Mouse (Mus musculus) liver, embryonic 12.5 days (tissue): ENCODE results near the gene Mvp. TPM values are rescaled to one million over a fixed set of nuclear protein-coding genes. Genes with fewer than 3 reads are reported as not detected.

Source experiments
- ATAC-seq: fragments of 200-750 bp; cut with Nextera tagmentation; 2 replicates; pipeline ENCODE4 v1.8.0; 2017; ENCODE audit warnings: moderate number of reproducible peaks, mild to moderate bottlenecking, moderate library complexity
- H3K27ac ChIP-seq: fragments of 300-500 bp; sonication (generic); 2 replicates; pipeline ENCODE4 v1.5.1; 2016; ENCODE audit warnings: mild to moderate bottlenecking
- H3K27me3 ChIP-seq: fragments of 300-500 bp; sonication (generic); replicated peaks from 2 replicates; pipeline ENCODE4 v1.6.1; 2016; ENCODE audit warnings: mild to moderate bottlenecking, moderate library complexity
- H3K36me3 ChIP-seq: fragments of 300-500 bp; sonication (generic); 2 replicates; pipeline ENCODE4 v1.6.1; 2016; ENCODE audit warnings: mild to moderate bottlenecking, moderate library complexity
- H3K4me1 ChIP-seq: fragments of 300-500 bp; sonication (generic); 2 replicates; pipeline ENCODE4 v1.6.1; 2016
- H3K4me2 ChIP-seq: fragments of 300-500 bp; sonication (generic); 2 replicates; pipeline ENCODE4 v1.6.1; 2016; ENCODE audit warnings: mild to moderate bottlenecking, moderate library complexity
- H3K4me3 ChIP-seq: fragments of 300-500 bp; sonication (generic); 2 replicates; pipeline ENCODE4 v1.5.1; 2016; ENCODE audit warnings: mild to moderate bottlenecking, moderate library complexity
- H3K9ac ChIP-seq: fragments of 300-500 bp; sonication (generic); 2 replicates; pipeline ENCODE4 v1.6.1; 2016; ENCODE audit warnings: mild to moderate bottlenecking, moderate library complexity
- H3K9me3 ChIP-seq: fragments of 300-500 bp; sonication (generic); replicated peaks from 2 replicates; pipeline ENCODE4 v1.6.1; 2016; ENCODE audit warnings: mild to moderate bottlenecking, moderate library complexity
- WGBS: fragments of 180-500 bp; shearing (Covaris S2); methylation state at CpG from one replicate; pipeline ENCODE4 v1.1.7; 2016; ENCODE audit not compliant: insufficient replicate concordance; 5-methylcytosine and 5-hydroxymethylcytosine counted together
- polyA plus RNA-seq: library from polyadenylated mRNA; unstranded; fragments of >200 nt; fragmentation: Nextera tagmentation; extraction: Ambion mirVana; gene quantifications from 2 replicates; pipeline ENCODE4 v1.2.1, GENCODE M21; 2016

Mvp gene
- polyA plus RNA-seq, 1 experiment from 2014 or later = 8.9 TPM

DNA sequence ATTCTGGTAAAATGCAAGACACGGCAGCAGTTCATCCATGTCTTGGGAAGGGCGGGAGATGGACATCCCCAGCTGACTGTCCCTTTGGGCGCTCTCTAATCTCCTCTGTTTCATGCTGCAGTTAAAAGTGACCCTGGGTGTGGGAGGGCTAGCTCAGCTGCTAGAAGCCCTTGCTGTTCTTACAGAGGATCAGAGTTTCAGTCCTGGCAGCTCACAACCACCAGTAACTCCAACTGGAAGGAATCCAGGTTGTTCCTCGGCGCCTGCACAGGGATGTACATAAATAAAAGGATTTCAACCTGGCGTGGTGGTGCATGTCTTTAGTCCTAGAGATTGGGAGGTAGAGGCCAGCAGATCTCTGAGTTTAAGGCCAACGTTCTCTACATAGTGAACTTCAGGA lies 31.3 kb downstream of the Mvp start:
- H3K36me3 ChIP-seq = peaks cover 31% of the 10 kb centered on the region
- ATAC-seq = no peak

GRCm38 (mm10) chr7:126982054-126982453 lies 32.4 kb downstream of the Mvp start:
- WGBS = 44% methylated on average over 4 of the region's 4 CpGs
- no peak overlapping the region for H3K9ac ChIP-seq
- ATAC-seq = no peak
- H3K9me3 ChIP-seq = no peaks in the 10 kb centered on the region
- H3K4me3 ChIP-seq = no peak overlapping the region
- 0 out of 2 replicates have a peak, but pooled peaks cover 6% of the 10 kb centered on the region for H3K27me3 ChIP-seq
- H3K4me1 ChIP-seq = peaks cover 37% of the 10 kb centered on the region
- H3K36me3 ChIP-seq = peaks cover 36% of the 10 kb centered on the region
- no peak overlapping the region for H3K4me2 ChIP-seq
- H3K27ac ChIP-seq = no peak overlapping the region

More for the DNA sequence above, 31.3 kb downstream of the Mvp start:
- Histone ChIP-seq H3K4me2 (no peak overlapping the region), H3K27me3 (0 out of 2 replicates have a peak, but pooled peaks cover 6% of the 10 kb centered on the region), H3K9me3 (no peaks in the 10 kb centered on the region), H3K9ac (no peak overlapping the region), H3K27ac (no peak overlapping the region), H3K4me1 (peaks cover 27% of the 10 kb centered on the region), H3K4me3 (no peak overlapping the region)
- 80% methylated on average over 7 of the region's 7 CpGs for WGBS

DNA sequence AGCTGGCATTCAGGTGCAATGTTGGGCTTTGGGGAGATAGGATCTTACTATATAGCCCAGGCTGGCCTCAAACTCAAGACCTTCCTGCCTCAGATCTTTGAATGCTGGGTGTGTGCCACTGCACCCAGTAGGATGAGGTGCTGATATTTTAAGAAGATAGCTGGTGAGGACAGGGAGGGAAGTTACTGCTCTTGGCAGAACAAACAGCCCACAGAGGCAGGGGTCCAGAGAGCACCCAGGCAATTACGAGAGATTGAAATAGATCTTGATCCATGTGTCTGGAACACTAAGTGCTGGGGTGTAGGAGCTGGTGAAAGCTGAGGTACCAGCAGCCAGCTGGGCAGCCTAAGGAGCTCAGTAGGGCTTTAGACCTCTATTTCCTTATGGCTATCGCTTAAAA lies 32.8 kb downstream of the Mvp start:
- WGBS = 71% methylated on average over 2 of the region's 2 CpGs
- no peak overlapping the region for H3K4me2 ChIP-seq
- peaks cover 41% of the 10 kb centered on the region for H3K4me1 ChIP-seq
- H3K27ac ChIP-seq = no peak overlapping the region
- no peak overlapping the region for H3K4me3 ChIP-seq
- H3K9me3 ChIP-seq = no peaks in the 10 kb centered on the region
- no peak for ATAC-seq
- H3K9ac ChIP-seq = no peak overlapping the region
- peaks cover 36% of the 10 kb centered on the region for H3K36me3 ChIP-seq
- H3K27me3 ChIP-seq = 0 out of 2 replicates have a peak, but pooled peaks cover 6% of the 10 kb centered on the region

GRCm38 (mm10) chr7:126978841-126979240 lies 35.6 kb downstream of the Mvp start:
- no peak overlapping the region for H3K27ac ChIP-seq
- peaks cover 36% of the 10 kb centered on the region for H3K36me3 ChIP-seq
- no peaks in the 10 kb centered on the region for H3K27me3 ChIP-seq
- 84% methylated on average over 6 of the region's 6 CpGs for WGBS
- peaks cover 47% of the 10 kb centered on the region for H3K4me1 ChIP-seq
- no peak overlapping the region for H3K9ac ChIP-seq
- no peak overlapping the region for H3K4me3 ChIP-seq
- ATAC-seq = no peak
- H3K9me3 ChIP-seq = no peaks in the 10 kb centered on the region
- H3K4me2 ChIP-seq = no peak overlapping the region

DNA sequence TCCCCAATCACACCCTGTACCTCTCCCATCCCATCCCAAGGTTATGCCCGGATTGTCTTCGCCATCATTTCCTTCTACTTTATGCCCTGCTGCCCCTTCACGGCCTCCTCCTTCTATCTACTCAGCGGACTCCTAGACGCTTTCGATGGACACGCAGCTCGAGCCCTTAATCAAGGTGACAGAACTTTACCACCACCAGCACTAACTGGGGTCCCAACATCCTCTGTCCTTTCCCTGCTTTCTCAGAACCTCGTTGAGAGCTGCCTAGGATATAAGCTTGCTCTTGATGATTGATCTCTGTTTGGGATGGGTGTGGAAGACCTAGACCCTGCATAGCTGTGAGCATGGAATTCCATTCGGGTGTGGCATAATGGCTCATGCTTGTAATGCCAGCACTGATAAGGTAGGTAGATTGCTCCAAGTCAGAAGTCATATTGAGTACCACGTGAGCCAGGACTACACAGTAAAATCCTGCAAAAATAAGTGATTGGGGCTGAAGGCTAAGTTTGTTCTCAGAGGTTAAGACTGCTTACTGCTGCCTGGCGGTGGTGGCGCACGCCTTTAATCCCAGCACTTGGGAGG lies 37.5 kb downstream of the Mvp start:
- 23% methylated on average over 14 of the region's 14 CpGs for WGBS
- ATAC-seq = no peak
- Histone ChIP-seq H3K9me3 (no peaks in the 10 kb centered on the region), H3K36me3 (peaks cover 36% of the 10 kb centered on the region), H3K4me2 (peak overlapping the region; percentile 87), H3K9ac (peak overlapping the region; percentile 95), H3K27me3 (no peaks in the 10 kb centered on the region), H3K27ac (peak overlapping the region; percentile 90), H3K4me1 (peaks cover 41% of the 10 kb centered on the region), H3K4me3 (peak overlapping the region; percentile 90)

DNA sequence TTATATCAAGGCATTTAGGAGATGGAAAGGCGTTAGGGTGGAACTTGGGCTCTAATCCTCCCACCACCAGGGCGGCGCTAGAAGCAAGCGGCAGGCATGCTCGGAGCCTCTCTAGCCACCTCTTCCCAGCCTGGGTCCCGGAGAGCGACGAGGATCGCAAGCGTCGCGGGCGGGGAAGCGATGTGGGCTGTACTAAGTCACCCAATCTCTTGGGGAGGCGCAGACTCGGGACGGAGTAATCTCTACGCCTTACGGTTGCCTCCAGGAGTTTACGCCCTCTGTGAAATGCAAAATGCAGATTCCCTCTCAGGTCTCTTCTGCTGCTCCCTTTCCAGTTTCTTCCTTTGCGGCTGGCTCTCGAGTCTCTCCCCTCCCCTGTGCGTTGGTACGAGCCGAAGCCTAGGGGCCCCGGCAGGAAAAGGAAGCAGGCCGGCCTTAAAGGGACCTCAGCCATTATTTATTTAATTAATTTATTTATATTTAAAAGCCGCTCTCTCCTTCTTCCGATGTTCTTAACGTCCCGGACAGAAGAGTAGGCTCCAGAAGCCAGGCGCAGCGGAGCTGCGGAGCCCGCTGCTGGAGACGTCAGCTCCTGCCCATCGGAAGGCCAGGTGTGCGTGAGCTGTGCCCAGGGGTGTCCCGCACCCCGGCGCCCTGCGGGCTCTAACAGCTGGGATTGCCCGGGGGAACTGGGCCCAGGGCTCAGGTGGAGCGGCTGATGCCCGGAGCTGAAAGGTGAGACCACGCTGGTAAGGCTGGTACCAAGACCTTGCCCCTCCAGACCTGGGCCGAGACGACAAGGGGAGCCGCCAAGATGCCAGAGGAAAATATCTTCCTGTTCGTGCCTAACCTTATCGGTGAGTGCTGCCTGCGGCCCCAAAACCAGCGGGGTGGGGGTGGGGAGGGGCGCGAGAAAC lies 38.2 kb downstream of the Mvp start, which contains the start of gene Cdiptos:
Gene Cdiptos, minus strand, starts transcription at position 149 of the 917 bp plus-strand sequence.
- H3K4me3 ChIP-seq = peak within 1 kb of the TSS; percentile 90
- H3K9ac ChIP-seq = peak within 1 kb of the TSS; percentile 95
- peak within 1 kb of the TSS; percentile 87 for H3K4me2 ChIP-seq
- peak within 1 kb of the TSS; percentile 90 for H3K27ac ChIP-seq
- no peaks in the 10 kb centered on the region for H3K9me3 ChIP-seq
- ATAC-seq = peak; percentile 93
- peaks cover 35% of the 10 kb centered on the region for H3K4me1 ChIP-seq
- WGBS = under 1% methylated on average over 55 of the region's 55 CpGs
- no peaks in the 10 kb centered on the region for H3K27me3 ChIP-seq
- H3K36me3 ChIP-seq = peaks cover 35% of the 10 kb centered on the region

- Histone ChIP-seq H3K4me1 (peaks cover 35% of the 10 kb centered on the region), H3K4me3 (peak within 1 kb of the TSS; percentile 90), H3K9ac (peak within 1 kb of the TSS; percentile 95), H3K36me3 (peaks cover 30% of the 10 kb centered on the region), H3K27me3 (no peaks in the 10 kb centered on the region), H3K27ac (peak within 1 kb of the TSS; percentile 90), H3K9me3 (no peaks in the 10 kb centered on the region), H3K4me2 (peak within 1 kb of the TSS; percentile 87)
- 10% methylated on average over 1 of the region's 1 CpGs for WGBS
- no peak for ATAC-seq
Observed at GRCm38 (mm10) chr7:126975893-126975949, 38.7 kb downstream of the Mvp start, which contains the start of gene Cdipt. TSS of gene Cdipt (plus strand) at chr7:126975914.

DNA sequence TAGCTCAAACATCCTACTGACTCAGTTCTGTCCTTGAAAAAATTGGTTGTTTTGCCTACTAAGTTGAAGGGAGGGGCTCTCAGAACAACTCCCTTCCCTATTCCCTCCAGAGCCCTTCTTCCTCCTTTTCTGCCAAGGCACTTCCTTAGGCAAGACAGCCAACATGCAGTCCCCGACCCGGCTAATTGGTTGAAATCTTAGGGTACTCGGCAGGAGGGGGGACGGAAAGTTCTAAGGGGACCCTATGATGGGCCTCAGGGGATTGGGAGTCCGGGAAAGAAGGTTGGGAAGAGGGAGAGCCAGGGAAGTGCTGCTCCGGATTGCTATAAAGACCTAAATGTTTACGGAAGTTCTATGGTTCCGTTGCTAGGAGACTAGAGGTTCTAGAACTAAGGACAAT lies 38.9 kb downstream of the Mvp start:
- peaks cover 29% of the 10 kb centered on the region for H3K36me3 ChIP-seq
- 3% methylated on average over 8 of the region's 8 CpGs for WGBS
- H3K27me3 ChIP-seq = no peaks in the 10 kb centered on the region
- peak overlapping the region; percentile 87 for H3K4me2 ChIP-seq
- ATAC-seq = no peak
- H3K27ac ChIP-seq = peak overlapping the region; percentile 90; the same call in 1 of the 2 replicates
- H3K9me3 ChIP-seq = no peaks in the 10 kb centered on the region
- H3K4me1 ChIP-seq = peaks cover 35% of the 10 kb centered on the region
- H3K9ac ChIP-seq = peak overlapping the region; percentile 95; the same call in 1 of the 2 replicates
- peak overlapping the region; percentile 90 for H3K4me3 ChIP-seq

DNA sequence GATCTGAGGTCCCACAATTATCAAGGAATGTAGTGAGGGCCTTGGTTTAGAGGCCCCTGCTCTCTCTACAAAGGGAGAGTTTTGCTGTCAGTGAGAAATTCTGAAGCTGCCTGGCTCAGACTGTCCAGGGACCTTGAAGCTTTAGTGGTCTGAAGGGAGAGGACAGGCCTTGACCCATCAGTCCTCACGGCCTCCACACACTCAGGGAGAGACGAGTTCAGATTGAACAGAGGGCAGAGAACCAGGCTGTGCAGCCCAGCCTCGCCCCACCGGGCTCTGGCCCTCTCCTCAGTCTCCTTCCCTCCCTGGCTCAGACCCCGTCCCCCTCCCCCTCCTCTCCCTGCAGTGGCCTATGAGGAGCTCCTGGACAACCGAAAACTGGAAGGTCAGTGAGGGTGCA lies 47.1 kb downstream of the Mvp start:
- H3K4me2 ChIP-seq = no peak overlapping the region
- no peak overlapping the region for H3K27ac ChIP-seq
- H3K9ac ChIP-seq = no peak overlapping the region
- no peak overlapping the region for H3K4me3 ChIP-seq
- no peaks in the 10 kb centered on the region for H3K4me1 ChIP-seq
- 67% methylated on average over 6 of the region's 6 CpGs for WGBS
- ATAC-seq = 0 out of 2 replicates have a peak, but pooled peaks have one; percentile 18
- H3K9me3 ChIP-seq = no peaks in the 10 kb centered on the region
- peaks cover 24% of the 10 kb centered on the region for H3K27me3 ChIP-seq
- no peaks in the 10 kb centered on the region for H3K36me3 ChIP-seq

GRCm38 (mm10) chr7:126965568-126965967 lies 48.9 kb downstream of the Mvp start:
- no peaks in the 10 kb centered on the region for H3K4me1 ChIP-seq
- WGBS = 58% methylated on average over 3 of the region's 3 CpGs
- no peak overlapping the region for H3K4me3 ChIP-seq
- peaks cover 35% of the 10 kb centered on the region for H3K27me3 ChIP-seq
- H3K9me3 ChIP-seq = no peaks in the 10 kb centered on the region
- H3K36me3 ChIP-seq = no peaks in the 10 kb centered on the region
- no peak overlapping the region for H3K27ac ChIP-seq
- ATAC-seq = no peak
- no peak overlapping the region for H3K4me2 ChIP-seq
- no peak overlapping the region for H3K9ac ChIP-seq

DNA sequence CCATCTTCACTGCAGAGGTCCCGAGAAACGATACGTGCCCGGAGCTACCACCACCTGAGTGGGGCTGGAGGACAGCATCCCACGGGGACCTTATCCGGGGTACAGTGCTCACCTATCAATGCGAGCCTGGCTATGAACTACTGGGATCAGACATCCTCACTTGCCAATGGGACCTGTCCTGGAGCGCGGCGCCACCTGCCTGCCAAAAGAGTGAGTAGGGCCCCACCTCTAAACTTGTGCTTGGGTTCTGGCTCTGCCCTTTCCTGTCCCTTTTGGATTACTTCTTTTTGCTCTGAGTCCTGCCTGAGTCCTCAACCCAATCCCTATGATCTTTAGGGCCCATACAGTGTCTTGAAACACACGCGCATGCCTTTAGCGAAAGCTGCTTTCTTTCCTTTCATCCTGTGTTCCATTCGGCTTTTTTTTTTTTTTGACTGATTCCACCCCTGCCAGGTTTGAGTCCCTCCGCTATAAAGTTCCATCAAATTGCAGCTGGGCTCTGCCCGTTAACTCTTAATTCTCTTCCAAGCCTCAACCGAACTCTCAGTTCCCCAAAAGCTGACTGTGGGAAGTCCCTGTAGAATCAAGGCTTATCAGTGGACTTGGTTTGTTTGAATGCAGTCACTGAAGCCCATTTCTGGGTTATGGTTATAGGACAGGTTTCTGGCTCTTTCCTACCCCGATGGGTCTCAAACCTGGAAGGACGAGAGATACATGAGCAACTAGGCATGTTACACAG lies 50.7 kb downstream of the Mvp start:
- WGBS = 30% methylated on average over 19 of the region's 19 CpGs
- Histone ChIP-seq H3K27me3 (peaks cover 35% of the 10 kb centered on the region), H3K4me1 (no peaks in the 10 kb centered on the region), H3K4me2 (no peak overlapping the region), H3K27ac (no peak overlapping the region), H3K36me3 (no peaks in the 10 kb centered on the region), H3K9ac (no peak overlapping the region), H3K4me3 (no peak overlapping the region), H3K9me3 (no peaks in the 10 kb centered on the region)
- no peak for ATAC-seq

GRCm38 (mm10) chr7:126961965-126962364 lies 52.5 kb downstream of the Mvp start:
- Histone ChIP-seq H3K27me3 (peaks cover 35% of the 10 kb centered on the region), H3K36me3 (no peaks in the 10 kb centered on the region), H3K9ac (no peak overlapping the region), H3K4me2 (no peak overlapping the region), H3K27ac (no peak overlapping the region), H3K4me3 (no peak overlapping the region), H3K4me1 (no peaks in the 10 kb centered on the region), H3K9me3 (no peaks in the 10 kb centered on the region)
- 65% methylated on average over 4 of the region's 4 CpGs for WGBS
- ATAC-seq = no peak
